23 mouse cellular contexts compared by ENCODE assay signal in the genomic region with DNA sequence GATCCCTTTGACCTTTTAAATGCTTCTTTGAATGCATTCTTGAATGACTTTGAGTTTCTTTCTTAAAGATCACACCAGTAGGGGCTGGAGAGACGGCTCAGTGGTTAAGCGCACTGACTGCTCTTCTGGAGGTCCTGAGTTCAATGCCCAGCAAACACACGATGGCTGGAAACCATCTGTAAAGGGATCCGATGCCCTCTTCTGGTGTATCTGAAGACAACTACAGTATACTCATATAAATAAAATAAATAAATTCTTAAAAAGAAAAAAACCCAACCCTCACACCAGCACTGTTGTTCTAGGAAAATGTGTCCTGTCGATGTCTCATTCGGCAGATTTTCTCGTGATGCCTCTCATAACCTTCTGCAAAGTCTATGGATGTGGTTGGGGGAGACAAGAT.
A peak's percentile ranks its signal among the peaks of the same experiment; 100 is the strongest.
DNase-seq lines count a peak whose midpoint lies in the region; ATAC-seq and TF ChIP-seq lines count a peak whose summit lies in the region.
"Had no signal": no experiment of that assay in that cellular context is flagged by ENCODE, and none has a peak within 500 bp of the region (broad histone marks: within the 10 kb centered on the region; RNA-seq: fewer than 3 reads in every experiment).

No protein-coding gene starts in this region.

- in situ Hi-C loops in CH12.LX (cut with MboI; ENCODE audit: low pct_ligation_motif_present, low pct_unique_long_range_greater_than_20kb, low sequenced_read_pairs) = loop anchor here (10.0 kb wide), 1 partner anchor 76 kb away; no protein-coding TSS in a partner anchor

- no peak for ATAC-seq in CD4-positive, CD25-positive, alpha-beta regulatory T cell, adult 4 months
- ATAC-seq: intestine, embryonic 16.5 days had no signal

- peak; percentile 63 for TF ChIP-seq CTCF in layer of hippocampus, adult 2 months (conservative IDR thresholded peaks at IDR 0.05)
- TF ChIP-seq CTCF in CH12.LX (conservative IDR thresholded peaks at IDR 0.05 in 1 of 2, IDR thresholded peaks at IDR 0.05 in 1 of 2; ENCODE audit: low read depth in 2 of 2, low read length in 2 of 2) = peak in 1 of 2 experiments; percentile 37; a peak in 2 of 4 replicates

- no peaks in the 10 kb centered on the region for H3K79me2 ChIP-seq in CH12.LX (replicated peaks; ENCODE audit: control insufficient read depth, extremely low read depth, insufficient read depth, poor library complexity, severe bottlenecking)

- DNase-seq in CD4-positive, CD25-positive, alpha-beta regulatory T cell, adult 2 months (ENCODE audit: low read depth, low spot score) = peak; percentile 29
- no peak for DNase-seq in layer of hippocampus, adult 2 months (ENCODE audit: low spot score in 2 of 2)
- DNase-seq in layer of hippocampus, adult 11-12 months (ENCODE audit: low spot score) = no peak
- DNase-seq in CH12.LX (ENCODE audit: extremely low read depth) = peak; percentile 11
- peak; percentile 33 for DNase-seq in naive thymus-derived CD4-positive, alpha-beta T cell, adult 2 months (ENCODE audit: low read depth)
- DNase-seq in frontal cortex, postnatal 25 days (ENCODE audit: low spot score in 2 of 2) = no peak
- no peak for DNase-seq in urinary bladder, postnatal 14 days (ENCODE audit: low spot score)
- DNase-seq: adrenal gland, postnatal 10 days; cerebellum, adult 11 months; cerebellum, postnatal 14 days; gastrocnemius, postnatal 10 days; heart, adult 18-20 months; heart, postnatal 4 days; kidney, postnatal 10 days; lung, adult 2 months had no signal

- no peak overlapping the region for H3K4me3 ChIP-seq in layer of hippocampus, adult 2 months
- H3K4me3 ChIP-seq in CH12.LX (replicated peaks in 1 of 3; ENCODE audit: low read depth in 2 of 3, low read length in 2 of 3, poor library complexity in 1 of 3) = no peak overlapping the region
- H3K4me3 ChIP-seq: forebrain, embryonic 10.5 days; hindbrain, embryonic 15.5 days; limb, embryonic 10.5 days; midbrain, embryonic 12.5 days; neural tube, embryonic 13.5 days; stomach, embryonic 15.5 days had no signal

- dilution Hi-C loops in CH12.LX (cut with MboI; ENCODE audit: extremely low pct_ligation_motif_present, extremely low pct_unique_long_range_greater_than_20kb, low sequenced_read_pairs) = no loop called here

- no peak overlapping the region for H3K9ac ChIP-seq in CH12.LX (ENCODE audit: insufficient read depth, low read depth)
- H3K9ac ChIP-seq: hindbrain, embryonic 15.5 days; midbrain, embryonic 12.5 days; neural tube, embryonic 13.5 days; stomach, embryonic 15.5 days had no signal

- no peak overlapping the region for H3K27ac ChIP-seq in layer of hippocampus, adult 2 months
- H3K27ac ChIP-seq in CH12.LX (ENCODE audit: insufficient read depth, low read depth) = no peak overlapping the region
- H3K27ac ChIP-seq: forebrain, embryonic 10.5 days; hindbrain, embryonic 15.5 days; limb, embryonic 10.5 days; midbrain, embryonic 12.5 days; neural tube, embryonic 13.5 days; stomach, embryonic 15.5 days had no signal

- TF ChIP-seq POLR2A in CH12.LX (IDR thresholded peaks at IDR 0.05; ENCODE audit: low read depth, low read length) = no peak

- no peaks in the 10 kb centered on the region for H3K36me3 ChIP-seq in CH12.LX (replicated peaks in 1 of 2; ENCODE audit: control insufficient read depth in 1 of 2, insufficient read depth in 1 of 2, low read length in 1 of 2)
- H3K36me3 ChIP-seq: forebrain, embryonic 10.5 days; hindbrain, embryonic 15.5 days; limb, embryonic 10.5 days; midbrain, embryonic 12.5 days; neural tube, embryonic 13.5 days; stomach, embryonic 15.5 days had no signal

- peak; percentile 43 for TF ChIP-seq RAD21 in CH12.LX (IDR thresholded peaks at IDR 0.05; ENCODE audit: low read depth, low read length)

- no peaks in the 10 kb centered on the region for H3K27me3 ChIP-seq in CH12.LX (replicated peaks)
- H3K27me3 ChIP-seq: hindbrain, embryonic 15.5 days; neural tube, embryonic 13.5 days; stomach, embryonic 15.5 days had no signal

- no peaks in the 10 kb centered on the region for H3K9me3 ChIP-seq in CH12.LX (replicated peaks; ENCODE audit: low read length)
- H3K9me3 ChIP-seq: forebrain, embryonic 10.5 days; hindbrain, embryonic 15.5 days; limb, embryonic 10.5 days; midbrain, embryonic 12.5 days; neural tube, embryonic 13.5 days; stomach, embryonic 15.5 days had no signal

- peaks cover 5 to 37% of the 10 kb centered on the region in 2 experiments; a peak in 3 of 4 replicates for H3K4me1 ChIP-seq in CH12.LX (ENCODE audit: control insufficient read depth in 1 of 2, insufficient read depth in 2 of 2)
- H3K4me1 ChIP-seq: forebrain, embryonic 10.5 days; midbrain, embryonic 12.5 days; stomach, embryonic 15.5 days had no signal

- H3K4me2 ChIP-seq in CH12.LX (ENCODE audit: insufficient read depth, low read depth, poor library complexity, severe bottlenecking) = no peak overlapping the region
- H3K4me2 ChIP-seq: hindbrain, embryonic 15.5 days; midbrain, embryonic 12.5 days; neural tube, embryonic 13.5 days; stomach, embryonic 15.5 days had no signal

- no peak for TF ChIP-seq EP300 in CH12.LX (IDR thresholded peaks at IDR 0.05; ENCODE audit: low read length)

TF ChIP-seq in CH12.LX, 34 proteins besides CTCF, POLR2A, EP300 and RAD21:
- TF ChIP-seq KAT2A (IDR thresholded peaks at IDR 0.05; ENCODE audit: insufficient replicate concordance, low read length) = no peak
- no peak for TF ChIP-seq NELFE (IDR thresholded peaks at IDR 0.05; ENCODE audit: low read depth, low read length)
- TF ChIP-seq TBP (conservative IDR thresholded peaks at IDR 0.05; ENCODE audit: low read depth, low read length) = no peak
TF ChIP-seq in CH12.LX: peak in this region for 0.

Comparison
In these comparisons a context has a peak if more than half of its experiments do, and no peak if none do; other contexts are left out.
1. DNase-seq: peak in CD4-positive, CD25-positive, alpha-beta regulatory T cell, adult 2 months (single experiment), CH12.LX (single experiment) and naive thymus-derived CD4-positive, alpha-beta T cell, adult 2 months (single experiment); none in layer of hippocampus, adult 2 months (0 of 2), layer of hippocampus, adult 11-12 months (single experiment), frontal cortex, postnatal 25 days (0 of 2) and urinary bladder, postnatal 14 days (single experiment).